Mouse (Mus musculus) limb, embryonic 12.5 days (tissue): ENCODE results near the gene Zbtb45. TPM values are rescaled to one million over a fixed set of nuclear protein-coding genes. Genes with fewer than 3 reads are reported as not detected.
A peak's percentile ranks its signal among the peaks of the same experiment; 100 is the strongest.

Experiments
- ATAC-seq: fragments of 200-750 bp; cut with Nextera tagmentation; 2 replicates; pipeline ENCODE4 v1.8.0; 2017; ENCODE audit warnings: low read depth, moderate TSS enrichment; ENCODE audit not compliant: insufficient number of reproducible peaks, insufficient read depth, low FRiP score, low TSS enrichment
- H3K27ac ChIP-seq: fragments of 300-500 bp; sonication (generic); 2 replicates; pipeline ENCODE4 v1.5.1; 2016; ENCODE audit warnings: mild to moderate bottlenecking, moderate library complexity
- H3K27me3 ChIP-seq: fragments of 300-500 bp; sonication (generic); 2 replicates; pipeline ENCODE4 v1.6.1; 2016; ENCODE audit warnings: mild to moderate bottlenecking, moderate library complexity
- H3K36me3 ChIP-seq: fragments of 300-500 bp; sonication (generic); 2 replicates; pipeline ENCODE4 v1.6.1; 2016; ENCODE audit warnings: mild to moderate bottlenecking, moderate library complexity
- H3K4me1 ChIP-seq: fragments of 300-500 bp; sonication (generic); replicated peaks from 2 replicates; pipeline ENCODE4 v1.6.1; 2016
- H3K4me2 ChIP-seq: fragments of 300-500 bp; sonication (generic); 2 replicates; pipeline ENCODE4 v1.6.1; 2016; ENCODE audit warnings: mild to moderate bottlenecking, moderate library complexity
- H3K4me3 ChIP-seq: fragments of 300-500 bp; sonication (generic); replicated peaks from 2 replicates; pipeline ENCODE4 v1.5.1; 2016; ENCODE audit warnings: mild to moderate bottlenecking
- H3K9ac ChIP-seq: fragments of 300-500 bp; sonication (generic); replicated peaks from 2 replicates; pipeline ENCODE4 v1.6.1; 2016; ENCODE audit warnings: mild to moderate bottlenecking, moderate library complexity
- H3K9me3 ChIP-seq: fragments of 300-500 bp; sonication (generic); 2 replicates; pipeline ENCODE4 v1.6.1; 2016; ENCODE audit warnings: mild to moderate bottlenecking, moderate library complexity
- WGBS: fragments of 180-500 bp; shearing (Covaris S2); methylation state at CpG from one replicate; pipeline ENCODE4 v1.1.7; 2016; 5-methylcytosine and 5-hydroxymethylcytosine counted together
- polyA plus RNA-seq: library from polyadenylated mRNA; unstranded; fragments of >200 nt; fragmentation: Nextera tagmentation; extraction: Ambion mirVana; gene quantifications from 2 replicates; pipeline ENCODE4 v1.2.1, GENCODE M21; 2016

The Zbtb45 gene
- polyA plus RNA-seq, 1 experiment from 2014 or later, result 28.7 TPM

DNA sequence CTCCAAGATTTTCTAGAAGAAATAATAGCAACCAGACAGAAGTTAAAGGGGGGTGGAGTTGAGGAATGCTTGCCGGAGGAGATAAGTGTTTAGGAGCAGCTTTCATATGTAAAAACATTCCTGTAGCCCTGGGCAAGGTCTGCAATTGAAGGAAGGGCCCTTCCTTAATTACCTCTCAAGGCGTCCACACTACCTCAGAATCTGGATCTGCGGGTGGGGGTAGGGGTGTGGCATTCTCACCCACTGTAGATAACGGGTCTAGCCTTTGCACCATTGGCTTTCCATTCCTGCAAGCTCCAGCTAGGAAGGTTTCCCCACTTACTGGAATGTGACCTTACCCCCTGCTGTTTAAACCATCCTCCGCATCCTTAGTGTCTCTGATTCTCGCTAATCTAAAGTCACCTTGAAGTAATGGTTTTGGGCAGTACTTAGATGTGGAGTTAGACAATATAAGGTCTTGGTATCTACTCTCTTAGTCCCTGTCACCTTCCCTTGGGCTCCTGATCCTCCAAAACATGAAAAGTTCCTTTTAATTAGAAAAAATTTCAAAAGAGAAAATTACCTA, 4.5 kb upstream of the Zbtb45 start:
- 29% methylated on average over 6 of the region's 6 CpGs for WGBS
- H3K36me3 ChIP-seq, result no peaks in the 10 kb centered on the region
- peaks cover 6% of the 10 kb centered on the region; the same call in 1 of the 2 replicates for H3K4me1 ChIP-seq
- ATAC-seq, result no peak
- H3K27ac ChIP-seq, result no peak overlapping the region
- H3K9me3 ChIP-seq, result no peaks in the 10 kb centered on the region
- H3K4me2 ChIP-seq, result no peak overlapping the region
- no peak overlapping the region for H3K4me3 ChIP-seq
- no peaks in the 10 kb centered on the region for H3K27me3 ChIP-seq
- H3K9ac ChIP-seq, result no peak overlapping the region

DNA sequence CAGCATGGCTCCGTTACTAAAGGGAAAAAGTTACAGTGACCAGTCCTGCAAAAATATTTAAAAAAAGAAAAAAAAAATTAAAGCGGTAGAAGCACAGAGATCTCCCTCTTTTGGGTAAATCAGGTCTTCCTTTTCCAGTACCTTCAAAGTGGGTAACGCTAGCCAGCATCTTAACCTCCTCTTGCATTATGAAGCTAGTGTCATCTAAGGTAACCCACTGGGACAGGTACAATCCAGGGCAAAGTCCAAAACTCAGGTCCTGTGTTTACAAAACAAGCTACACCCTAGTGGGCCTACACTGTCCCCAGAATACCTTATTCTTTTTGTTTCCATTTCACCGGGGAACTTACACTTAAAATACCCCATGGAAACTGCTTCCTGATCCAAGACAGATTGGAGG, 3.8 kb upstream of the Zbtb45 start:
- ATAC-seq, result no peak
- no peak overlapping the region for H3K4me2 ChIP-seq
- WGBS, result 68% methylated on average over 4 of the region's 4 CpGs

DNA sequence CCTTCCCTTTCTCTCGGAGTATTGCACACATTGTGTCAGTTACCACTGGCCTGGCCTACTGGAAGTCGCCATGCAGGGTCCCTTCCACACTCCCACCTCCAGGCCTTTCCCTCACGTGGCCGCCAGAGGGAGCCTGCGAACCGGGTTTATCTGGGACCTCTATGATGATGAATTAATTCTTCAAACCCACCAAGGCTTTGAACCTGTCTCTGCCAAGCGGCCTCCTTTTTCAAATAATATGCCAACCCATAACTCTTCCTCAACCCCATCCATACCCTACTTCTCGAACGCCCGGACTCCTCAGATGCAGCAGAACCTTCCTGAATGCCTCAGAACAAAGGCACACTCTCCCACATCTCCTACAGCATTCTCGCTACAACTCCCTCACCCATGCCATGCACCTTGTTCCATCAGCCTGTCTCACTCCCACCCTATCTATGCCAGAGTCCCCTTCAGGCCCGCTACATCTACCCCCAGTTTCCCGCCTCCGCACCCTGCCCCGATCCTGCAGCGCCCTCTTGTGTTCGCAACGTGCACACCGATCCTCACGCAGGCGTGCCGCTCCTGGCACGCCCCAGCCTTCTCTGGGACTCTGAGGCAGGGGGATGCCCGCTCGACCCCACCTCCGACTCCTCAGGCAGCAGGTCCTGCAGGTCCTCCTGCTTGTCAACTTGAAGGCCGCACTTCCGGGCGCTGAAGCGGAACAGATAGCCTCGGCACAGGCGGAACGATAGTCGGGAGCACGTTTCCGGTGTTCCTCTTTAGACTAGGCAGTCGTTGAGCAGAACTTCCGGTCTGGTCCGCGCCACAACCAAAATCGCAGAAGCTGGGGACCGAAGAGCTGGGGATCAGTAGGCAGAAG, 460 bp downstream of the Zbtb45 start:
- Histone ChIP-seq H3K4me1 (peaks cover 31% of the 10 kb centered on the region), H3K36me3 (peaks cover 32% of the 10 kb centered on the region), H3K4me3 (peak overlapping the region; percentile 60), H3K9me3 (no peaks in the 10 kb centered on the region), H3K27ac (peak overlapping the region; percentile 95), H3K9ac (peak overlapping the region; percentile 77), H3K4me2 (peak overlapping the region; percentile 74), H3K27me3 (peaks cover 15% of the 10 kb centered on the region)
- WGBS, result under 1% methylated on average over 42 of the region's 42 CpGs
- ATAC-seq, result peak; percentile 83

More for the DNA sequence above, 3.8 kb upstream of the Zbtb45 start:
- Histone ChIP-seq H3K27ac (no peak overlapping the region), H3K9me3 (no peaks in the 10 kb centered on the region), H3K27me3 (no peaks in the 10 kb centered on the region), H3K4me1 (peaks cover 9% of the 10 kb centered on the region), H3K9ac (no peak overlapping the region), H3K36me3 (no peaks in the 10 kb centered on the region), H3K4me3 (no peak overlapping the region)

GRCm38 (mm10) chr7:13007341-13008092, 2.3 kb downstream of the Zbtb45 start:
- H3K36me3 ChIP-seq, result peaks cover 41% of the 10 kb centered on the region
- H3K27me3 ChIP-seq, result peaks cover 15% of the 10 kb centered on the region
- H3K4me3 ChIP-seq, result peak overlapping the region; percentile 18
- H3K4me1 ChIP-seq, result peaks cover 31% of the 10 kb centered on the region
- WGBS, result 36% methylated on average over 57 of the region's 57 CpGs
- H3K27ac ChIP-seq, result no peak overlapping the region
- peak overlapping the region; percentile 77 for H3K9ac ChIP-seq
- peak overlapping the region; percentile 47 for H3K4me2 ChIP-seq
- no peak for ATAC-seq
- H3K9me3 ChIP-seq, result no peaks in the 10 kb centered on the region

- Histone ChIP-seq H3K27ac (no peak overlapping the region), H3K9ac (peak overlapping the region; percentile 77; the same call in 1 of the 2 replicates), H3K4me3 (0 out of 2 replicates have a peak overlapping the region, but pooled peaks have one; percentile 16), H3K27me3 (peaks cover 15% of the 10 kb centered on the region), H3K4me2 (peak overlapping the region; percentile 47), H3K9me3 (no peaks in the 10 kb centered on the region), H3K4me1 (peaks cover 31% of the 10 kb centered on the region), H3K36me3 (peaks cover 41% of the 10 kb centered on the region)
- no peak for ATAC-seq
- WGBS, result 80% methylated on average over 10 of the region's 10 CpGs
These were observed 3.3 kb downstream of the Zbtb45 start for GRCm38 (mm10) chr7:13006531-13006930.

DNA sequence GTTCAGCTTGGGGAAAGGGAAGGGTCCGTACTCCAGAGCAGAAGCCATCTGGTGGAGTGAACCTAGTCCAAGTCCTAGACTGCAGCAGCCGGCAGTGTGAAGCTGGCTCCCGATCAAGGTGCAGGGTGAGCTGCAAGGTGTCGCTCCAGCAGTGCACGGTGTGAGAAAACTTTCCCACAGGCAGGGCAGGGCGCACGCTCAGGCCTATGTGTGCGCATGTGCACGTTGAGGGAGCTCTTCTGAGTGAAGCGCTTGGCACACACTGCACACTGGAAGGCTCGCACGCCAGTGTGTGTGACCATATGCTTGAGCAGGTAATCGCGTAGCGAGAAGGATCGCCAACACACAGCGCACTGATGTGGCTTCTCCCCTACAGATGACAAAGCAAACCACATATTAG, 3.8 kb downstream of the Zbtb45 start:
- no peak overlapping the region for H3K9ac ChIP-seq
- H3K4me1 ChIP-seq, result peaks cover 31% of the 10 kb centered on the region
- no peak overlapping the region for H3K4me3 ChIP-seq
- no peak overlapping the region for H3K4me2 ChIP-seq
- H3K36me3 ChIP-seq, result peaks cover 41% of the 10 kb centered on the region
- H3K27ac ChIP-seq, result no peak overlapping the region
- no peak for ATAC-seq
- H3K9me3 ChIP-seq, result no peaks in the 10 kb centered on the region
- peaks cover 15% of the 10 kb centered on the region for H3K27me3 ChIP-seq
- WGBS, result 88% methylated on average over 17 of the region's 17 CpGs

DNA sequence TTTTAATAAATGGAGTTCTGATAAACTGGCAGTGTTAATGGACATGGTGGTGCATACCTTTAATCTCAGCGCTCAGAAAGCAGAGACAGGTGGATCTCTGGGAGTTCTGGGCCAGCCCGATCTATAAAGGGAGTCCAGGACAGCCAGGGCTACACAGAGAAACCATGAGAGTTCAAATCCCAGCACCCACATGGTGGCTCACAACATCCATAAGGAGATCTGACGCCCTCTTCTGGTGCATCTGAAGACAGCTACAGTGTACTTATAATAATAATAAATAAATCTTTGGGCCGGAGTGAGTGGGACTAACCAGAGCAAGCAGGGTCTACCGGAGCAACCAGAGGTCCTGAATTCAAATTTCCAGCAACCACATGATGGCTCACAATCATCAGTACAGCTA, 6.5 kb downstream of the Zbtb45 start:
- Histone ChIP-seq H3K36me3 (peaks cover 41% of the 10 kb centered on the region), H3K4me2 (no peak overlapping the region), H3K27me3 (peaks cover 15% of the 10 kb centered on the region), H3K4me1 (peaks cover 20% of the 10 kb centered on the region), H3K4me3 (no peak overlapping the region), H3K27ac (no peak overlapping the region), H3K9ac (no peak overlapping the region), H3K9me3 (no peaks in the 10 kb centered on the region)
- WGBS, result 72% methylated on average over 5 of the region's 5 CpGs
- no peak for ATAC-seq

- Histone ChIP-seq H3K4me1 (0 out of 2 replicates have a peak, but pooled peaks cover 4% of the 10 kb centered on the region), H3K9ac (no peak overlapping the region), H3K36me3 (peaks cover 28% of the 10 kb centered on the region), H3K9me3 (no peaks in the 10 kb centered on the region), H3K4me2 (no peak overlapping the region), H3K27ac (no peak overlapping the region), H3K4me3 (no peak overlapping the region), H3K27me3 (no peaks in the 10 kb centered on the region)
- WGBS, result 73% methylated on average over 1 of the region's 1 CpGs
- ATAC-seq, result no peak
These were observed 8.2 kb downstream of the Zbtb45 start for GRCm38 (mm10) chr7:13001584-13001983.

- H3K9me3 ChIP-seq, result no peaks in the 10 kb centered on the region
- H3K4me2 ChIP-seq, result no peak within 1 kb of the TSS
- no peak within 1 kb of the TSS for H3K9ac ChIP-seq
- peaks cover 4% of the 10 kb centered on the region; the same call in 1 of the 2 replicates for H3K36me3 ChIP-seq
- no peak for ATAC-seq
- H3K4me1 ChIP-seq, result no peaks in the 10 kb centered on the region
- WGBS, result 76% methylated on average over 3 of the region's 3 CpGs
- no peak within 1 kb of the TSS for H3K4me3 ChIP-seq
- no peaks in the 10 kb centered on the region for H3K27me3 ChIP-seq
- no peak within 1 kb of the TSS for H3K27ac ChIP-seq
These were observed 11.0 kb downstream of the Zbtb45 start, which contains the start of gene Trim28 for GRCm38 (mm10) chr7:12998851-12999250. Trim28 (plus strand) TSS chr7:12999114.

DNA sequence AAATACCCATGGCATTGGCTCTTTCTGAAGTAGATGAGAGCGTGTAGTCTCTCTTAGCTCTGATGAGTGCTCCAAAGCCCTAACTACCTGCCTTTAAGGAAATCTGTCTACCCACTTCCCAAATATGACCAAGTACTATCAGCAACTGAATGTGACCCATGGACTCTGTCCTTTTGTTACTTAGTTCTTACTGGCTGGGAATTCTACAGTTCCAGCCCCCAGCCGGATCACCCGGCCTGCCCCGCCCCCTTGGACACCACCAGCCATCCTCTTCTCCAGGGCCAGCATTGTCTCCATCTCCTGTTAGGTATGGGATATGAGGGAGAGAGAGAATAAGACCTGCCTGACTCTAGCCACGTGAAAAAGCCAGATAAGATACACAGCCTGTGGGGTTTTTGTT, 11.8 kb downstream of the Zbtb45 start, which contains the start of gene Slc27a5:
Gene Slc27a5 (minus strand): TSS at position 140 of the 400 bp plus-strand sequence.
- Histone ChIP-seq H3K9me3 (no peaks in the 10 kb centered on the region), H3K36me3 (no peaks in the 10 kb centered on the region), H3K27me3 (no peaks in the 10 kb centered on the region), H3K4me3 (no peak within 1 kb of the TSS), H3K4me2 (no peak within 1 kb of the TSS), H3K9ac (no peak within 1 kb of the TSS), H3K4me1 (no peaks in the 10 kb centered on the region), H3K27ac (no peak within 1 kb of the TSS)
- no peak for ATAC-seq
- 83% methylated on average over 5 of the region's 5 CpGs for WGBS

DNA sequence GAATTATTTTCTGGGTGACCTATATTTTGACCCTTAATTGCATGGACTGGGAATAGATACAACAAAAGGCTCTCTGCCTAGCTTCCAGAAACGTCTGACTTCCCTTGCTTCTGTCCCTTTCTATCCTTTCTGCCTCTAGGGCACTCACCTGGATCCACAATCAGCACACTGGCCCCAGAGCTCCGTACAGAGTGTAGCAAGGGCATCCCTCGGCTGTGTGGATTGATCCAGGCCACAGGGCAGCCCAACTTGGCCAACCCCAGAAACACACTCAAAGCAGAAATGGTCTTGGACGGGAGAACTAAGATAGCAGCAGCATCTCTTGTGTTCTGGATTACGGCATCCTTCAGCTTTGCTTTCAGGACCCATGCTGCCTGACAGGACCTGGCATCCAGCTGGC, 12.6 kb downstream of the Zbtb45 start:
- Histone ChIP-seq H3K36me3 (no peaks in the 10 kb centered on the region), H3K4me3 (no peak overlapping the region), H3K4me2 (no peak overlapping the region), H3K27me3 (no peaks in the 10 kb centered on the region), H3K4me1 (no peaks in the 10 kb centered on the region), H3K9ac (no peak overlapping the region), H3K27ac (no peak overlapping the region), H3K9me3 (no peaks in the 10 kb centered on the region)
- 65% methylated on average over 5 of the region's 5 CpGs for WGBS
- ATAC-seq, result no peak
